23 mouse cellular contexts compared by ENCODE assay signal in genomic region chr1:194971980-194972379, GRCm38 (mm10). TPM values are rescaled to one million over a fixed set of nuclear protein-coding genes. Genes with fewer than 3 reads are reported as not detected.
DNase-seq lines count a peak whose midpoint lies in the region; TF ChIP-seq lines count a peak whose summit lies in the region.
"Had no signal": no experiment of that assay in that cellular context is flagged by ENCODE, and none has a peak within 500 bp of the region (broad histone marks: within the 10 kb centered on the region; RNA-seq: fewer than 3 reads in every experiment).

No protein-coding gene starts in this region.

- no peak for TF ChIP-seq CTCF in layer of hippocampus, adult 2 months (conservative IDR thresholded peaks at IDR 0.05)

- no peak overlapping the region for H3K4me3 ChIP-seq in layer of hippocampus, adult 2 months
- H3K4me3 ChIP-seq: forebrain, embryonic 10.5 days; forebrain, embryonic 13.5 days; heart, adult 2 months; heart, embryonic 10.5 days; heart, embryonic 13.5 days had no signal

- H3K27ac ChIP-seq in layer of hippocampus, adult 2 months = peak overlapping the region; percentile 43
- H3K27ac ChIP-seq: forebrain, embryonic 10.5 days; forebrain, embryonic 13.5 days; heart, adult 2 months; heart, embryonic 10.5 days; heart, embryonic 13.5 days; hindbrain, embryonic 14.5 days; hindbrain, postnatal 0 days had no signal

- intact Hi-C loops in left cerebral cortex, postnatal 14 days (cut with DNase I) = no loop called here

- peak in 1 of 2 experiments; percentile 55 for DNase-seq in layer of hippocampus, adult 2 months (ENCODE audit: low spot score in 2 of 2)
- DNase-seq in layer of hippocampus, adult 8-10 months (ENCODE audit: low spot score in 2 of 2) = no peak
- peak; percentile 34 to 76 for DNase-seq in left cerebral cortex, postnatal 14 days (ENCODE audit: low spot score in 2 of 2)
- no peak for DNase-seq in left cerebral cortex, adult 11 months (ENCODE audit: low spot score)
- DNase-seq in brain, adult 2 months (ENCODE audit: low read depth, low spot score) = peak; percentile 84
- peak; percentile 44 for DNase-seq in right cerebral cortex, postnatal 25 days
- no peak for DNase-seq in adrenal gland, adult 8-10 months
- DNase-seq: adrenal gland, adult 2 months; adrenal gland, postnatal 25 days; cerebellum, adult 18-20 months; cerebellum, adult 9-10 months; cerebellum, postnatal 14 days; gastrocnemius, postnatal 25 days; heart, adult 2 months; heart, postnatal 14 days; heart, postnatal 4 days had no signal

RNA-seq across cellular contexts. Expression of gene Cd34, which starts 33.4 kb away (rescaled TPM):
- 10 to 100 TPM; 25.5 to 26.5 TPM for total RNA-seq in layer of hippocampus, adult 2 months (2021)
- 10 to 100 TPM; 32.2 to 56.7 (median 45.5) TPM for total RNA-seq in layer of hippocampus, adult 8-10 months (2022)
- total RNA-seq in left cerebral cortex, postnatal 14 days (2021) = 10 to 100 TPM; 49.2 to 55.2 TPM
- total RNA-seq in adrenal gland, adult 8-10 months (2022) = 10 to 100 TPM; 33.4 to 60.6 (median 45.5) TPM
- total RNA-seq: MEL had no signal

Comparison
In these comparisons a context has a peak if more than half of its experiments do, and no peak if none do; other contexts are left out.
1. DNase-seq: peak in left cerebral cortex, postnatal 14 days (2 of 2), brain, adult 2 months (single experiment) and right cerebral cortex, postnatal 25 days (single experiment); none in layer of hippocampus, adult 8-10 months (0 of 2), left cerebral cortex, adult 11 months (single experiment) and adrenal gland, adult 8-10 months (single experiment).